Mouse (Mus musculus): Measurements from ENCODE around the gene Nol6. TPM values are rescaled to one million over a fixed set of nuclear protein-coding genes. Genes with fewer than 3 reads are reported as not detected.

Nol6 gene
- polyA plus RNA-seq, 1 experiment = 61.2 TPM

GRCm38 (mm10) chr4:41115793-41116192, 8.5 kb downstream of the Nol6 start:
- Histone ChIP-seq H3K4me3 (replicated peaks; ENCODE audit: insufficient read depth, low read depth, low read length) (no peak overlapping the region), H3K27ac (ENCODE audit: insufficient read depth, low read length) (no peak overlapping the region), H3K27me3 (ENCODE audit: control insufficient read depth, insufficient read depth, low read length) (no peaks in the 10 kb centered on the region), H3K4me1 (ENCODE audit: control insufficient read depth, insufficient read depth, low read length) (no peaks in the 10 kb centered on the region; the same call in 1 of the 2 replicates)
- no peak for DNase-seq
- 90% methylated on average over 15 of the region's 15 CpGs for WGBS
- TF ChIP-seq CTCF (IDR thresholded peaks at IDR 0.05; ENCODE audit: borderline replicate concordance, insufficient read depth, low read depth, low read length) (no peak), POLR2A (IDR thresholded peaks at IDR 0.05; ENCODE audit: borderline replicate concordance, insufficient read depth, low read length) (no peak)

GRCm38 (mm10) chr4:41115074-41115473, 9.2 kb downstream of the Nol6 start:
- Histone ChIP-seq H3K4me3 (replicated peaks; ENCODE audit: insufficient read depth, low read depth, low read length) (no peak overlapping the region), H3K27me3 (ENCODE audit: control insufficient read depth, insufficient read depth, low read length) (no peaks in the 10 kb centered on the region), H3K4me1 (ENCODE audit: control insufficient read depth, insufficient read depth, low read length) (no peaks in the 10 kb centered on the region; the same call in 1 of the 2 replicates), H3K27ac (ENCODE audit: insufficient read depth, low read length) (no peak overlapping the region)
- 87% methylated on average over 6 of the region's 6 CpGs for WGBS
- DNase-seq = no peak
- TF ChIP-seq CTCF (IDR thresholded peaks at IDR 0.05; ENCODE audit: borderline replicate concordance, insufficient read depth, low read depth, low read length) = no peak
- TF ChIP-seq POLR2A (IDR thresholded peaks at IDR 0.05; ENCODE audit: borderline replicate concordance, insufficient read depth, low read length) = no peak

- no peak for DNase-seq
- WGBS = 81% methylated on average over 9 of the region's 9 CpGs
Observed at GRCm38 (mm10) chr4:41114358-41115070, 9.7 kb downstream of the Nol6 start.

GRCm38 (mm10) chr4:41108717-41109425, 15.4 kb downstream of the Nol6 start:
- Histone ChIP-seq H3K4me3 (replicated peaks; ENCODE audit: insufficient read depth, low read depth, low read length) (no peak overlapping the region), H3K27me3 (ENCODE audit: control insufficient read depth, insufficient read depth, low read length) (no peaks in the 10 kb centered on the region), H3K27ac (ENCODE audit: insufficient read depth, low read length) (no peak overlapping the region), H3K4me1 (ENCODE audit: control insufficient read depth, insufficient read depth, low read length) (no peaks in the 10 kb centered on the region; the same call in none of the 2 replicates)
- DNase-seq = no peak
- WGBS = 92% methylated on average over 10 of the region's 10 CpGs
- TF ChIP-seq POLR2A (IDR thresholded peaks at IDR 0.05; ENCODE audit: borderline replicate concordance, insufficient read depth, low read length) (no peak), CTCF (IDR thresholded peaks at IDR 0.05; ENCODE audit: borderline replicate concordance, insufficient read depth, low read depth, low read length) (no peak)

More at GRCm38 (mm10) chr4:41114358-41115070, 9.7 kb downstream of the Nol6 start:
- no peak for TF ChIP-seq CTCF (IDR thresholded peaks at IDR 0.05; ENCODE audit: borderline replicate concordance, insufficient read depth, low read depth, low read length)
- TF ChIP-seq POLR2A (IDR thresholded peaks at IDR 0.05; ENCODE audit: borderline replicate concordance, insufficient read depth, low read length) = no peak
- Histone ChIP-seq H3K27ac (ENCODE audit: insufficient read depth, low read length) (no peak overlapping the region), H3K4me3 (replicated peaks; ENCODE audit: insufficient read depth, low read depth, low read length) (no peak overlapping the region), H3K4me1 (ENCODE audit: control insufficient read depth, insufficient read depth, low read length) (no peaks in the 10 kb centered on the region; the same call in 1 of the 2 replicates), H3K27me3 (ENCODE audit: control insufficient read depth, insufficient read depth, low read length) (no peaks in the 10 kb centered on the region)

- peak; percentile 21 to 62 for DNase-seq
- no peak overlapping the region for H3K4me3 ChIP-seq (replicated peaks; ENCODE audit: insufficient read depth, low read depth, low read length)
- TF ChIP-seq CTCF (IDR thresholded peaks at IDR 0.05; ENCODE audit: borderline replicate concordance, insufficient read depth, low read depth, low read length) = no peak
- TF ChIP-seq POLR2A (IDR thresholded peaks at IDR 0.05; ENCODE audit: borderline replicate concordance, insufficient read depth, low read length) = no peak
- no peaks in the 10 kb centered on the region for H3K27me3 ChIP-seq (ENCODE audit: control insufficient read depth, insufficient read depth, low read length)
- H3K4me1 ChIP-seq (ENCODE audit: control insufficient read depth, insufficient read depth, low read length) = no peaks in the 10 kb centered on the region; the same call in none of the 2 replicates
- H3K27ac ChIP-seq (ENCODE audit: insufficient read depth, low read length) = no peak overlapping the region
- WGBS = 8% methylated on average over 4 of the region's 4 CpGs
Observed at GRCm38 (mm10) chr4:41107440-41107839, 16.8 kb downstream of the Nol6 start.

- Histone ChIP-seq H3K27me3 (ENCODE audit: control insufficient read depth, insufficient read depth, low read length) (no peaks in the 10 kb centered on the region; the same call in 1 of the 2 replicates), H3K4me1 (ENCODE audit: control insufficient read depth, insufficient read depth, low read length) (no peaks in the 10 kb centered on the region; the same call in none of the 2 replicates), H3K4me3 (replicated peaks; ENCODE audit: insufficient read depth, low read depth, low read length) (no peak overlapping the region), H3K27ac (ENCODE audit: insufficient read depth, low read length) (no peak overlapping the region)
- no peak for TF ChIP-seq CTCF (IDR thresholded peaks at IDR 0.05; ENCODE audit: borderline replicate concordance, insufficient read depth, low read depth, low read length)
- no peak for TF ChIP-seq POLR2A (IDR thresholded peaks at IDR 0.05; ENCODE audit: borderline replicate concordance, insufficient read depth, low read length)
- DNase-seq = no peak
Observed at GRCm38 (mm10) chr4:41102901-41103300, 21.4 kb downstream of the Nol6 start.

GRCm38 (mm10) chr4:41100986-41101385, 23.3 kb downstream of the Nol6 start:
- no peak for DNase-seq
- H3K27ac ChIP-seq (ENCODE audit: insufficient read depth, low read length) = no peak overlapping the region
- no peaks in the 10 kb centered on the region for H3K4me1 ChIP-seq (ENCODE audit: control insufficient read depth, insufficient read depth, low read length)
- no peak overlapping the region for H3K4me3 ChIP-seq (replicated peaks; ENCODE audit: insufficient read depth, low read depth, low read length)
- no peak for TF ChIP-seq POLR2A (IDR thresholded peaks at IDR 0.05; ENCODE audit: borderline replicate concordance, insufficient read depth, low read length)
- no peak for TF ChIP-seq CTCF (IDR thresholded peaks at IDR 0.05; ENCODE audit: borderline replicate concordance, insufficient read depth, low read depth, low read length)
- H3K27me3 ChIP-seq (ENCODE audit: control insufficient read depth, insufficient read depth, low read length) = no peaks in the 10 kb centered on the region; the same call in 1 of the 2 replicates
- 49% methylated on average over 1 of the region's 1 CpGs for WGBS
